Mouse (Mus musculus) heart, postnatal 25 days (tissue): ENCODE data around the gene Senp1. TPM values are rescaled to one million over a fixed set of nuclear protein-coding genes. Genes with fewer than 3 reads are reported as not detected.
A peak's percentile ranks its signal among the peaks of the same experiment; 100 is the strongest.

Source experiments
- DNase-seq: peaks from one replicate; pipeline ENCODE4 v3.0.0; 2022; ENCODE audit warnings: low spot score
- intact Hi-C: fragments of 180-260 bp; cut with DNase I; formaldehyde crosslinking; loops from one replicate; pipeline ENCODE4 v1.15.1; 2025
- total RNA-seq, 2 experiments: library from RNA; stranded (reverse); gene quantifications; 2 replicates each; pipeline ENCODE4 v1.2.3; 2021

Senp1 gene
- total RNA-seq, 2 experiments from 2014 or later = 9.9 to 10.2 TPM

DNA sequence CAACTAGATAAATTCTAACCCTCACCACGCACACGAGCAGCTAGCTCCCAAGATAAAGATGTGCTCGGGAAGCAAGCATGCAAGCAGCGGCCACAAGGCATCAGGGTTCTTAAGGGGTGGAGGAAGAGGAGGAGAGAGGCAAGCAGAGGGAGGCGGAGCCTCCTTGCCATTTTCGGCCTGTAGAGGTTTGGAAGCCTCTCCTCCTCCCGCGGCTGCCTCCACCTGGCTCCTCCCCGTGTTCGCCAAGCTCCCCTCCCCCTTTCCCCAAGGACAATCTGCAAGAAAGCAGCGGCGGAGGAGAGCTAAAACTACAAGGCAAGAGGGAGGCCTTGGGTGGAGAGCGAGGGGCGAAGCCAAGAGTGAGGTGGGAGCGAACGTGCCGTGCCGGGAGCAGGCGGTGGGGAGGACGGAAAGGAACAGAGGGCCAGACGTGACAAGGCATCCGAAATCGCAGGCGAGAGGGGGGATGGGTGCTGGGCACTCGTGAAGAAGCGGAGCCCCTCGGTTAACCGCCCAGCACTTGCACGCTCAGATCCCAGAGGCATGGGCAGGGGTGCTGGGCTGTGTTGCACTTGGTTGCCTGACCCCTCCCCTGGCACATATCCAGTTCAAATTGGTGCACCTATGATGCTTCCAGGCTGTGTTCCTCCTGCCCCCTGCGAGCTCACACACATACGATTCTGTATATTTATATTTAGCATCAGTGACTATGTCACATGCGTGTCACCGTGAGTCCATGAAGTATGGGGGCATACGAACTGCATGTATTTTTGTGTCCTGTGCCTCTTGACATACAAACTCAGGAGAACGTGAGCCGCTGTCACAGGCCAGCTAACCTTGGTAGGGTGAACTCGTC, 15.0 kb upstream of the Senp1 start:
- intact Hi-C loops = loop anchor here (2.0 kb wide), 1 partner anchor 16 kb away; the partner anchor contains the start of genes Pfkm and Senp1

DNA sequence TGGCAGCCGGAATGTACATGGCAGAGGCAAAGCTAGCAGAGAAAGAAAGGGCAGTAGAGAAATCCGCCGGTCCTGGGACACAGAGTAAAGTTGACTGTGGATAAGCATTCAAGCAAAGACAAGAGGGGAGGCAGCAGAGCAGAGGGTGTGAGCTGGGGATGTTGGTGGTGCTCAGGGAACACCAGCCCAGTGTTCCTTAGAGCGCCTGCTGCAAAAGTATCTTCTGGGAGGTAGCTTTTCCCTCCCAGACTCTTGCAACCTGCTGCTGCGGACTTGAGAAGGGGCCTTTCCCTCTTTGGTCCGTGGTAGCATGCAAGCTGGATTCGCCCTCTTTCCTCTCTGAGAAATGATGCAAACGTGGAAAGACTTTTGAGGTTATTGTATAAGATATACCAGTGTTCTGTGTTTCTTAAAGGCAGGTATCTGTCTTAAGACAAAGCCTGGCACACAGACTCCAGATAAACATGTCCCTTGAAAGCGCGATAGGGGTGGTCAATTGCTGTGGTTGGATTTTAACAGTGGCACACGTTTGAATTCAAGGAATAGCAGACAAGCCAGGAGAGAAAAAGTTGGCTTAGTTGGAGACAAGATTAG, 14.3 kb upstream of the Senp1 start:
- intact Hi-C loops = loop anchor here (2.0 kb wide), 1 partner anchor 15 kb away; the partner anchor contains the start of genes Pfkm and Senp1

More for the DNA sequence above, 15.0 kb upstream of the Senp1 start:
- DNase-seq = peak; percentile 76

DNA sequence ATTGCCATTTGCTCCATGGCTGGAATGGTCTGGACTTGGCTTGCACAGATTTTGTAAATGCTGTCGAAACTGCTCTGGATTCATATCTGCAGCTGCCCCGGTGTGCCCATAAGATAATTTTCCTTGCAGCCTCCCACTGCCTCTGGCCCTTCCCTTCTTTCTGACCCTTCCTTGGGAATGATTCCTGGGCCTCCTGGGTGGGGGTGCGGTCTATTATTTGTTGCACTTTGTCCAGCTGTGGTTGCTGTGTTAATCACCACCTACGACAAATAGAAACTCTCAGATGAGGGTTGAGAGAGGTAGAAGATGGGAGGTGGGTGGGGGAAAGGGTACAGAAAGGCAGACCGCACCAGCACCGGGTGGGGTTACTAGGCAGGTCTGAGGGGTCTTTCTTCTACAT, 13.7 kb upstream of the Senp1 start:
- intact Hi-C loops = no loop called here
- DNase-seq = no peak

More for the DNA sequence above, 14.3 kb upstream of the Senp1 start:
- DNase-seq = no peak

DNA sequence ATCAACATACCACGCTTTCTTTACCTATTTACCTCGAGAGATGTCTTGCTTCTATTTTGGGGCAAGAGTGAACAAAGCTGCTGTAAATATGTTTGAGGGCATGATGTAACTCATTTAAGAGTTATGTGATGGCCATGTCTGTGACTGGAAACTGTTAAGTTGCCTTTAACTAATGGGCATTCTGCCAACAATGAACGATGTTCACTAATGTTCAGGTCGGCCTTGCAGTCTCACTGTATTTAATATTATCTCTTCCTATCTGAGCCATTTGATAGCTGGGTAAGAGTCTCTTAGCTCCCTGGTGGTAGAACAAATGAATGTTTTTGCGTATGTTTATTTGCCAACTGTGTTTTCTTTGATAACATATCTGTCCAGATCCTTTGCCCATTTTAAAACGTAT, 13.0 kb upstream of the Senp1 start:
- DNase-seq = no peak
- intact Hi-C loops = no loop called here

DNA sequence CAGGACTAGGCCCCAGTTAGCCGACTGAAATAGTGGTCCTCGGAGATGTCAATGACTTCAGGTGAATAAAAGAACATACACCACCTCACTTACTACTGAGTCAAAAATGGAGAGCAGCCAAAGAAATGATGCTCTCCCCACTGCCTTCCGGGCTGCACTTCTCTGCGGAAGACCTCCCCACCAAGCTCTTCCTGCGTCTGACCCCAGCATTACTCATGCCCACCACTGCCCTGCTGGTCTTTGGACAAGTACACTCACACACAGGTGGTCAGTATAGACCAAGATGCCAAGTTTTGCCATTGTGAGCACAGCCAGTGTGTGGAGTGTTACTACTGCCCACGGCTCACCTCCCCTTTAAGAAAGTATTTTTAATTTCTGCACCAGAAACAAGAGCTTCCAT, 8.9 kb upstream of the Senp1 start:
- intact Hi-C loops = no loop called here
- DNase-seq = no peak

DNA sequence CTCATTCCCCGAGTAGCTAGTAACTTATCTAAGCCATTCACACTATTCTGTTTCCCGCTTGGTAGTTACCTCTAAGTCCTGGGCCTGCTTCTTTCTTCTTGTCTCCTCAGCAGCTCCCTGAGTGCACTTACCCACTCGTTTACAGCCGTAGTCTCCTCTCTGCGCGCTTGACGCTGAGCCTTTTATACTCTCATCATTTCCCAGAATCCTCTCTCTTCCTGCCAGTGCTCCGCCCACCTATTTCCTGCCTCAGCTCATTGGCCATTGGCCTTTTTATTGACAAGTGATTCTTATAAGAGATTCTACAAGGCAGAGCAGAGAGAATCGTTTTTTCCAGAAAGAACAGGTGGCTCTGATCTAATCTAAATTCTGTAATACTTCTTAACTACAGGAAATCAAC, 5.0 kb upstream of the Senp1 start:
- intact Hi-C loops = no loop called here
- no peak for DNase-seq

DNA sequence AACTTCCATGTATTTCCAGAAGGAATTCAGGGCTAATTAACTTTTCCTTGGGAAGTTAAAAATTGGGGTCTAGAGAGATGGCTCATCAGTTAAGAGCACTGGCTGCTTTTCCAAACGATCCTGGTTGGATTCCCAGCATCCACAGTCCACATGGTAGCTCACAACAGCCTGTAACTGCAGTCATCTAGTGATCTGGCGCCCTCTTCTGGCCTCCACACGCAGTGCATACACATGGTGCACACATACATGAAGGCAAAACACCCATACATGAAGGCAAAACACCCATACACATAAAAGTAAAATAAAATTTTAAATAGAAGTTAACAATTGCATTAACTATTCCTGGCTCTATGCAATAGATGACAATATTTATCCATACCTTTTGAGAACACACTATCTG, 3.4 kb upstream of the Senp1 start:
- intact Hi-C loops = no loop called here
- no peak for DNase-seq

DNA sequence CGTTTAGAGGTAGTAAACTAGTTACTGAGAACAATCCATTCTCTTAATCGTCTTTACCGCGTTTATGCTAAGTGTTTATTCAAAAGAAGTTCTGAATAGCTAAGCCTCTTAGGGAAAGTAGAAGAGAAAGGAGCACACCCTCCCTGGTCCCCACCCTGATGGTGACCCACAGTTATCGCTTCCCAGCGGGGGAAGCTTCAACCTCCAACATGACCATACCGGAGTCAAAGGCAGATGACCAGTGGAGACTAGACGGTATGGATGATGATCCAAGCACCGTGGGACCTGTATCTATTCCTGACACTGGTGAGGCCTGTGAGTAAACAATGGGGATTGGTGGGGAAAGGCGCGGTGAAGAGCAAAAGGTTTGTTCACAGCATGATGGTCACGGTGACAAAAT, 1.4 kb upstream of the Senp1 start:
- intact Hi-C loops = loop anchor here (5.0 kb wide), 2 partner anchors 77 to 292 kb away; no protein-coding TSS in a partner anchor
- DNase-seq = no peak

DNA sequence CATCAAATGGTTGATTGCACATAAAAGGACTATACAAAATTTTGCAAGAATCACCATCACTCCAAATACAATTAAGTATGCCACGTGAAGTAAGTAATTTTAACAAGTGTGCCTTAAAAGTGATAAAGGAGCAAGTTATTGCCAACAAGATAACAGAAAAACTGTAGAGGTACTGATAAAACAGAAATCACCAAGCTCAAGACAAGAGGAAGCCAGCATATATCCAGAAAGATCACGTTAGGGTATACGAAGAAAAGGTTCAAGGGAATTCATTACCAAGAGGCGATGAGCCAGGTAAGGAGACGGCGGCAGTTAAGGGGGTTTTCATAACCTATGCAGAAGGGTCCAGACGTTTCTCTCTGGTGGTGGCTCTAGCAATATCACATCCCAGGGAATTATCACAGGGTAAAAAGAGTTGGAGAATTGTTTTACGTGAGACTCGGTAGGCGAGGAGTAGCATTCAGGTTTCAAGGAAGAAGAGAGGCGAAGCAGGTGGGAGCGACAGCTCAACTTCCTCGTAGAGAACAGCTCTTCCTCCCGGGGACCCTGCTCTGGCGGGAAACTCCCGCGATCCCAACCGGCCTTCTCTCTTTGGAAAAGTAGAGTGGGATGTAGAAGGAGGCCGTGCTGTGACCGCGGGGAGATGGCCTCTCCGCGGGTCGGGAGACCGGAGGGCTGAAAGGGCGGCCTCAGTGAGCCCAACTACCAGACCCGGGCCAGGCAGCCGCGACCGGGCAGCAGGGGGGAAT, 998 bp downstream of the Senp1 start, which contains the start of gene Pfkm:
Gene Pfkm (plus strand): TSS at position 218 of the 749 bp plus-strand sequence.
- DNase-seq = no peak
- intact Hi-C loops = loop anchor here (2.0 to 5.0 kb wide), 3 partner anchors 16 to 295 kb away; no protein-coding TSS in a partner anchor

DNA sequence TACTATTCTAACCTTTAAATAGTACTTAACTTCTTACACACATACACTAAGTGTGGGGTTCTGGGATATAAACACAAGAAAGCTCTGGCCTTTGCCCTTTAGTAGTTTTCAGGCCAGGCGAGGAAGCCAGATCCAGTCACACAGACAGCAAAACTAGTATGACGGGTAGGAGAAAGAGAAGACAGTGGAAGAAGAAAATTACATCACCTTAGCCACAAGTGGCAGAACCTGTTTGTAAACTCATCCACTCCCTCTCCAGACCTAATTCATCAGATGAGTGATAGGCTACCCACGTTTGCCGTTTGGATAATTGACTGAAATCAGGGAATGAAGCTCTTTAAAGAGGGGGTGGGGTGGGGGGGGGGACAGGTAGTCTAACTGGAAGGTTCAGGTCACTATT, 1.7 kb downstream of the Senp1 start:
- no peak for DNase-seq
- intact Hi-C loops = loop anchor here (2.0 to 5.0 kb wide), 3 partner anchors 17 to 295 kb away; no protein-coding TSS in a partner anchor

DNA sequence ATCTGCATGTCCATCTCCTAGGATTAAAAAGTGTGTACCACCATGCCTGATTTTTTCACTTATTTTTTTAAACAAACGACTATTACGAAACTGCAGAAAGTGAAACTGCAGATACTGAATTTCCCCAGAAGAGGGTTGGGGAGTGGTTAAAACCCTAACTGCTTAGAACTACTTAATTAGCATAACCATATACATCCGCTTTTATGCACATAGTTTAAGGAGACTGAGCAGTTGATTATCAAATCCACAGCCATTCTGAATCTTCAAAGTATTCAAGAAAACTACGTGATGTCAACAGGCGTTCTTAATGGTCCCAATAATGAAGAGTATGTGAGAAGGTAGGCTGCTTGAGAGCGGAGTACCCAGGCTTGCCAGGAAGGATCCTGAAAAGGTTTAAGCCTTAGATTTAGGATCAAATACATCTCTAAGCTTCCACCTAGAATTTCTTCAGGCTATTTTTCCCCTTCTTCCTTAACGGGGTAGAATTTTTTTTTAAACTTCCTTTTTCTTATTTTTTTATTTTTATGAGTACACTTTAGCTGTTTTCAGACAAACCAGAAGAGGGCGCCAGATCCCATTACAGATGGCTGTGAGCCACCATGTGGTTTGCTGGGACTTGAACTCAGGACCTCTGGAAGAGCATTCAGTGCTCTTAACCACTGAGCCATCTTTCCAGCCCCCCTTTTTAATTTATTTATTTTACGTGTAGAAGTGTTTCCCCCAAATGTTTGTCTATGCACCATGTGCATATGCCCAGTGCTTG, 3.9 kb downstream of the Senp1 start:
- no peak for DNase-seq

DNA sequence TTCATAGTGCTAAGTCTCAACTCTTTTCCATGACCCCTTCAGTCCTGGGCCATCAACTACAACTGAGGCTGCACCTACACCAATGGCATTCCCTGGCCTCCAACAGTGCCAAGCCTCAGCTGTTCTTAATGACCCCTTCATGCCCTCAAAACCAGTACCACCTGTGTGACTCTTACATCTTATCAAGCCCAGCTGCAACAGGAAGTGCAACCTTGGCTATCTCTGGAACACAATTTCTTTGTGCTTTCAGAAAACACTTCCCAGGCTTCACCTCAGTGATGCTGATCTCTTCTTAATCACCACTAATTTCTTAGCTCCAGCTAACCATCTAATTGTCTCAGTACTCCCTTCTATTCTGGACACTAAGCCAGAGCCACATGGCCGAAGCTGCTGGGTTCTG, 4.7 kb downstream of the Senp1 start:
- intact Hi-C loops = loop anchor here (1.0 kb wide), 1 partner anchor 64 kb away; no protein-coding TSS in a partner anchor
- DNase-seq = no peak

More for the DNA sequence above, 3.9 kb downstream of the Senp1 start:
- intact Hi-C loops = loop anchor here (1.0 to 5.0 kb wide), 3 partner anchors 64 to 298 kb away; no protein-coding TSS in a partner anchor

DNA sequence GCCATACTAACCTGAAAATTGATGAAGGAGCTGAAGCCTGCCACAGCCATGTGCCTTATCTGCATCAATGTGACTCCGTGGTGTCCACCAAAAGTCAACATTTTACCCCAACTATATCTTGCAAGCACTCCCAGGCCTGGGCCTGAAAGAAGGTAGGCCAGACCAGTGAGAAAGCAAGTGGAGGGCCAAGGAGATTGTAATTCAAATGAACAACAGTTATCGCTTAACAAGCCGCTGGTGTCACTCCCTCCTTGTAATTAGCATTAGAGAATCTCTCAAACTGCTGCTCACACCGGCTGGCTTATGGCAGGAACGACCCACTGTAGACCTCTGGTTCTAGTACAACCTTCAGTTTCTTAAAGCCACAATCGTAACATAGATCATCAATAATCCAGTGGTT, 16.6 kb downstream of the Senp1 start:
- intact Hi-C loops = no loop called here
- no peak for DNase-seq

DNA sequence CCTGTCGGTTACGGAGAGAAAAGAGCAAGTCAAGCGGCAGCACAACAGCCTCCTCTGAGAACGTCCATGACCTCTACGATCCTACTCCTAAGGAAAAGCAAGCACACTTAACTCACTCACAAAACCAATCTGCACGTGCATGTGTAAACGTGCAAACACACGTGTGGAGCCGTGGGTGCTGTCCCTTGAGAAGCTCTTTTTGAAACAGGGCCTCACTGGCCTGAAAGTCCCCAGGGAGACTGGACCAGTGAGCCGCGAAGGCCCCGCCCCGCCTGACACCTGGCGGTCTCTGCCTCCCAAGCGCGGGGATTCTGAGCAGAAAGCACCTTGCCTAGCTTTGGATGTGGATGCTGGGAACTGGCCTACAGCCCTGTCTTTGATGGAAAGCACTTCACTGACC, 18.5 kb downstream of the Senp1 start:
- no peak for DNase-seq
- intact Hi-C loops = no loop called here

DNA sequence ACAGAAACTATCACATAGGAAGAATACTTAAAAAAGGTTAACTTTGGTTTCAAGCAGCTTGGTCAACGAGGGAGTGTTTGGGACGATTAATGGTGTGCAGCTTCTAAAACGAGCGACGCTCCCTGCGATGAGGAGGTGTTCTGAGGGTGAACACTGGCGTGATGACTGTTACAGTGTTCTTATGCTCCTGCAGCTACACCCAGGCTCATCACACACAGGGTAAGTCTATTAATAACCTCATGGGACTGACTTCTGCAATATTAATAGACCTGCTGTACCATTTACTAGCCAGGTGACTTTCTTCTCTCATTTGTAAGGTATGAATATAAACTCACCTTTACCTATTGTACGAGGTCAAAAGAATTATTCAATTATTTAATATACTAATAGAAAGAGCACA, 19.0 kb downstream of the Senp1 start:
- no peak for DNase-seq
- intact Hi-C loops = no loop called here

DNA sequence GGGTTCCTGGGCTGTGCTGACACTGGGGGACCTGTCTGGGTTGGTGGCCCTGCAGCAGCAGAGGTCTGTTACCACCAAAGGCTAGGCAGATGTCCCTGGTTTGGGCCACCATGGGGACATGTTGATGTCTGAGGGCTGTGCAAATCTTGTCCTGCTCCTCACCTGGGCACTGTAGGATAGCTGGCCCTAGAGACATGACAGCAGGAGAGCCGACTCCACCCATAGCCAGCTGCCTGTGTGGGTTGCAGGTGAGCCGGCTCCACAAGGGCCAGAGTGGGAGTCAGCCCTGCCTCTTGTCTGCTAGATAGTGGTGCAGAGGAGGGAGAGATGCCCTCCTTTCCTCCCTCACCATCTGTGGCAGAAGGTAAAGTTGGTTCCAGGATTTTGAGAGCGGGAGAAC, 23.2 kb downstream of the Senp1 start:
- intact Hi-C loops = no loop called here
- no peak for DNase-seq

DNA sequence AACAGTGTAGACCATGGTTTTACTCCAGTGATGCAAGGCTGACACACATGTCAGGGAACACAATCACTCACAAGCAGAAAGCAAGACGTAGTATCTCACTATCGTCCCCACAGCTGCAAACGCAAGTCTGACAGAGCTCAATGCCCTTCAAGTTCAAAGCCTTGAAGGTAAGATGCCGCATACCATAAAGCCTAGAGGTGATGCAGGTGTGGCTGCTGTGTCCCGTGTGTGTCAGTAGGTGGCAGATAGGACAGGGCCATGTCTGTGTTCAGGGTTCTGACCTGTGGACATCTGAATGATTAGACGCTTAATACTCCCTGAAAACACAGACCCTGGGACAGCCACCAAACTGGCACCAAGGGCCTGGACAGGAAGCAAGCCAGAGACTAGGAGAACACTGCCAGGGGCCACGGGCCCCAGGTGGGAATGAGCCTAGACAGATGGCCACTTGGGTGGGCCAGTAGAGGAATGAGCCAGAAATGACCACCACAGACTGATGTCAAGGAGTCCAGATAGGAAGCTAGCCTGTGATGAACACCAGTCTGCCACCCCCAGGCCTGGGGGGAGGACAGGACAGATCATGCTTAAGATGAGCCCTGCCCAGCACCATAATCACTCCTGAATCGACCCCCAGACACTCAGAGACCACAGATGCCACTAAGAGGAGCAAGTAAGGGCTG, 23.8 kb downstream of the Senp1 start:
- intact Hi-C loops = no loop called here
- no peak for DNase-seq

DNA sequence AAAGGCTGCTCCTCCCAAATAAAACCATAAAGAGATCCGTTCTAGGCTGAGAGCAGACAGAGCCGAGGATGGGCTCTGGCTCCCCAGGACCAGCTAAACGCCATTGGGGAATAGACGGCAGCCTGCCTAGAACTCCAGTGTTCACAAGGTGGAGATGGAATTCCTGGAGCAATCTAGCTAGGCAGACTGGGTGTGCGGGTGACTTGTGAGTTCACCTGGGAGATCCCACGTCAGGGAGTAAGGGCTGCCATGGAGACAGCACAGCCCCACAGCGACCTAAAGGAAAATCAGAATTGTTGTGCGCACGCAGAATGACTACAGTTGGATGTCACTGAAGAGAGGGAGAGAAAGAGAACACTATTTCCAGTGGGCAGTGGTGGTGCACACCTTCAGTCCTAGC, 25.0 kb downstream of the Senp1 start:
- intact Hi-C loops = no loop called here
- DNase-seq = no peak

DNA sequence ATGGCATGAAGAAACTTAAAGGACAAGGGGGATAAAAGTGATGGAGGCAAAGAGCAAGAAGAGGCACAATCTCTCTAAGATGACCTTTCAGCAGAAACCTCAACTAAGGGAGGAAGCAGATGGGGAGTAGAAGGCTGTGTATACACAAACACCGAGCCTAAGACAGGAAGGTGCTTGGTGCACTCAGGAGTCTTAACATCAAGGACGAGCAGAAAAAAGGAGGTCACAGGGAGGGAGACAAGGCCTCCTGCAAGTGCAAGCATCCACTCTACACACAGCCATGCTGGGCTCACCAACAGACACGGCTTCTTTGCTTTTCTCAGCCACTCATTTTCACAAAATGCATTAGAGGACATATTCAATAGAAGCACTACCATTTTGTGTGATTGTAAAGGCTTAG, 26.1 kb downstream of the Senp1 start:
- intact Hi-C loops = no loop called here

More for the DNA sequence above, 26.1 kb downstream of the Senp1 start:
- no peak for DNase-seq
